Mouse (Mus musculus) lung, postnatal 0 days (tissue): ENCODE measurements around the gene Tox3. TPM values are rescaled to one million over a fixed set of nuclear protein-coding genes. Genes with fewer than 3 reads are reported as not detected.

Experiments used
- ATAC-seq: fragments of 200-750 bp; cut with Nextera tagmentation; 2 replicates; pipeline ENCODE4 v1.8.0; 2017; ENCODE audit warnings: moderate library complexity
- DNase-seq: peaks from one replicate; pipeline ENCODE4 v3.0.0-alpha.2; 2016; ENCODE audit warnings: low spot score
- H3K27ac ChIP-seq: fragments of 300-500 bp; sonication (generic); 2 replicates; pipeline ENCODE4 v1.5.1; 2014; ENCODE audit warnings: antibody characterized with exemption, mild to moderate bottlenecking, low read length, mixed read lengths
- H3K27me3 ChIP-seq: fragments of 300-500 bp; sonication (generic); replicated peaks from 2 replicates; pipeline ENCODE4 v1.6.1; 2014; ENCODE audit warnings: low read length, mixed read lengths; ENCODE audit not compliant: insufficient read depth
- H3K36me3 ChIP-seq: fragments of 300-500 bp; sonication (generic); 2 replicates; pipeline ENCODE4 v1.6.1; 2014; ENCODE audit warnings: low read length, mixed read lengths; ENCODE audit not compliant: insufficient read depth
- H3K4me1 ChIP-seq: fragments of 300-500 bp; sonication (generic); 2 replicates; pipeline ENCODE4 v1.6.1; 2014; ENCODE audit warnings: antibody characterized with exemption, low read depth, low read length, mixed read lengths; ENCODE audit not compliant: insufficient read depth
- H3K4me2 ChIP-seq: fragments of 300-500 bp; sonication (generic); replicated peaks from 2 replicates; pipeline ENCODE4 v1.6.1; 2014; ENCODE audit warnings: low read depth, mild to moderate bottlenecking, low read length, moderate library complexity, mixed read lengths
- H3K4me3 ChIP-seq: fragments of 300-500 bp; sonication (generic); 2 replicates; pipeline ENCODE4 v1.5.1; 2014; ENCODE audit warnings: low read depth, low read length
- H3K9ac ChIP-seq: fragments of 300-500 bp; sonication (generic); replicated peaks from 2 replicates; pipeline ENCODE4 v1.6.1; 2014; ENCODE audit warnings: low read depth, mild to moderate bottlenecking
- H3K9me3 ChIP-seq: fragments of 300-500 bp; sonication (generic); 2 replicates; pipeline ENCODE4 v1.6.1; 2016; ENCODE audit warnings: low read length, mixed read lengths
- CTCF ChIP-seq: IDR thresholded peaks from 2 replicates; pipeline ENCODE4 v1.5.1; 2016; ENCODE audit warnings: antibody characterized with exemption, mild to moderate bottlenecking
- EP300 ChIP-seq: IDR thresholded peaks from 2 replicates; pipeline ENCODE4 v1.6.1; 2016; ENCODE audit warnings: antibody characterized with exemption, mild to moderate bottlenecking, control low read depth
- WGBS: fragments of 180-500 bp; shearing (Covaris S2); extraction: QIAGEN DNeasy Blood & Tissue Kit; methylation state at CpG from one replicate; pipeline ENCODE4 v1.1.7; 2014; 5-methylcytosine and 5-hydroxymethylcytosine counted together
- polyA plus RNA-seq: library from polyadenylated mRNA; unstranded; fragments of >200 nt; fragmentation: Nextera tagmentation; extraction: Ambion mirVana; gene quantifications from 2 replicates; pipeline ENCODE4 v1.2.1, GENCODE M21; 2015

The Tox3 gene
- polyA plus RNA-seq, 1 experiment from 2014 or later: 7.6 TPM

DNA sequence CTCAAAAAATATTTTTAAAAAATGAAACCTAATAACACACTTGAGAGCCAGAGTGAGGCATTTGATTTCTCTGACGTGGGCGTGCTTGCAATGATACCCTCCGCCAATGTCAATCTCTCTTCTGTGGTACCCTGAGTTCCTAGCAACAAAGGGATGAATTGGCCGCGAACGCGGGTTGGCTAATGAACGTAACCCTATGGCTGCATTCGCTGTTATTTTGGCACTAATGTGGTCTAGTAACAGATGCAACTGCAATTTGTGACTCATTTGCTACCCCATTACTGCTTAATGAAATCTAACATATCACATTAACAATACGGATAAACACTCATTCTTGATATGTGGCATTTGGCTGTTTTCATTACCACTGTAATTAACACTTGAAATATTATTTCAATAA, 76.2 kb downstream of the Tox3 start:
- Histone ChIP-seq H3K4me3 (no peak overlapping the region), H3K9me3 (no peaks in the 10 kb centered on the region), H3K36me3 (no peaks in the 10 kb centered on the region), H3K9ac (no peak overlapping the region), H3K27me3 (no peaks in the 10 kb centered on the region), H3K4me1 (no peaks in the 10 kb centered on the region), H3K27ac (no peak overlapping the region), H3K4me2 (no peak overlapping the region)
- TF ChIP-seq CTCF (no peak), EP300 (no peak)
- 93% methylated on average over 10 of the region's 10 CpGs for WGBS
- ATAC-seq: no peak
- DNase-seq: no peak

DNA sequence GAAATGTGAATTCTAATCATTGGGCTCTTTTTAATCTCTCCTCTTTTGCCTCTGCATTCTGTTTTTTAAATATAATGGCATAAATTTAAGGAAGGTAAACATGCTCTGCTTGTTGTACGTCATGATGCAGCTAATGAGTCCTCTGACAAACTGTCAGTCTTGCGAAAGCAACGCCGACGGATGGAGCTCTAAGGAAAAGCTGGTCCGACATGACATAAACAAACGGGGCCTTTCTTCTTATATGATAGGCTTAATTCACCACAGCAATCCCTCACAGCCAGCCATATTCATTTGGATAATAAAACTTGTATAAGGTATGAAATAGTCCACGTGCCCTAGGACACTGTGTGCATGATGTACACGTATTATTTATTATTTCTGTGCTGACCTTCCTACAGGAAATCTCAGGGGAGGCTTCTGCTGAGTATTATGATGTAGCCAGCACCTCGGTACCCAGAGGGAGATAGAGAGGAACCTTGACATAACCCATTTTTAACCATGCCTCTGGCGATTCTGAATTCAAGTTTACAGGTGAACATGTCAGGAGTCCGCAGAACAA, 80.4 kb downstream of the Tox3 start:
- no peak for ATAC-seq
- WGBS: 51% methylated on average over 12 of the region's 12 CpGs
- no peak for TF ChIP-seq EP300
- no peak for TF ChIP-seq CTCF
- H3K4me3 ChIP-seq: no peak overlapping the region
- H3K27me3 ChIP-seq: no peaks in the 10 kb centered on the region
- no peaks in the 10 kb centered on the region for H3K4me1 ChIP-seq
- H3K27ac ChIP-seq: no peak overlapping the region
- H3K36me3 ChIP-seq: no peaks in the 10 kb centered on the region
- no peak overlapping the region for H3K4me2 ChIP-seq
- no peaks in the 10 kb centered on the region for H3K9me3 ChIP-seq
- DNase-seq: no peak
- no peak overlapping the region for H3K9ac ChIP-seq

DNA sequence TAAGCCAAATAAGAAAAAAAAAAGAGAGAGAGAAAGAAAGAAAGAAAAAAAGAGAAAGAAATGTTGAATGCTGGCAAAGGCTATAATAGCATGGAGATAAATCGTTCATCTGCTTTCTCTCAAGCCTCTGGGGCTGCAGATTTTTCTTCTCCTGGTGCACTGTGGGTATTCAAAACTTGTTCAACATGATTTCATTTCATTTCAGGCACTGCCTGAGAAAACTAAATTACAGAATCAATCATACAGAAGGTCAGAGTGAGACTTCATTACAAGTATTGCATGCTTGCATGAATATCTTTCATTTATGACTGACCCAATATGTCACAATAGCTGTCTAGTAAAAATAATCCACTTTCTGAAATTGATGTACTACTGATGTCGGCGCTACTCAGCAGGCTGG, 81.2 kb downstream of the Tox3 start:
- ATAC-seq: no peak
- Histone ChIP-seq H3K27me3 (no peaks in the 10 kb centered on the region), H3K4me3 (no peak overlapping the region), H3K36me3 (no peaks in the 10 kb centered on the region), H3K4me1 (no peaks in the 10 kb centered on the region), H3K27ac (no peak overlapping the region), H3K9ac (no peak overlapping the region), H3K4me2 (no peak overlapping the region), H3K9me3 (no peaks in the 10 kb centered on the region)
- 61% methylated on average over 3 of the region's 3 CpGs for WGBS
- no peak for DNase-seq
- no peak for TF ChIP-seq CTCF
- TF ChIP-seq EP300: no peak

DNA sequence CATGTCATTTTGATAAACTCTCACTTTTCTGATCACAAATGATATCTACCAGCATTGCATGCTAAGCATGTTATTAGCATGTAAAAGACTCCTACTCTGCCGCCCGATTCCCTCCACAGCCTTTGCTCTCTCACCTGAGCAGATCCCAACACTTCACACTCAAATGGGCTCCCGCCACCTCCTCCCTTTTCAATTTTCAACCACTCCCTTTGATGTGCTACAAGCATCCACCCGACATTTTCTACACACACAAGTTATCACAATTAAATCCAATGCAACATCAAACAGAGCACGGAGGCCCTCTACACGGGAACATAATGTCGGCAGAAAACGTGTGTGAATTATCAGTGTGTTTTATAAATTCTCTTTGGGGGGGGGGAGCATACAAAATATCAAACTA, 81.9 kb downstream of the Tox3 start:
- Histone ChIP-seq H3K36me3 (no peaks in the 10 kb centered on the region), H3K27ac (no peak overlapping the region), H3K9ac (no peak overlapping the region), H3K27me3 (no peaks in the 10 kb centered on the region), H3K4me2 (no peak overlapping the region), H3K9me3 (no peaks in the 10 kb centered on the region), H3K4me1 (no peaks in the 10 kb centered on the region), H3K4me3 (no peak overlapping the region)
- no peak for ATAC-seq
- TF ChIP-seq EP300 (no peak), CTCF (no peak)
- DNase-seq: no peak
- 81% methylated on average over 8 of the region's 8 CpGs for WGBS

DNA sequence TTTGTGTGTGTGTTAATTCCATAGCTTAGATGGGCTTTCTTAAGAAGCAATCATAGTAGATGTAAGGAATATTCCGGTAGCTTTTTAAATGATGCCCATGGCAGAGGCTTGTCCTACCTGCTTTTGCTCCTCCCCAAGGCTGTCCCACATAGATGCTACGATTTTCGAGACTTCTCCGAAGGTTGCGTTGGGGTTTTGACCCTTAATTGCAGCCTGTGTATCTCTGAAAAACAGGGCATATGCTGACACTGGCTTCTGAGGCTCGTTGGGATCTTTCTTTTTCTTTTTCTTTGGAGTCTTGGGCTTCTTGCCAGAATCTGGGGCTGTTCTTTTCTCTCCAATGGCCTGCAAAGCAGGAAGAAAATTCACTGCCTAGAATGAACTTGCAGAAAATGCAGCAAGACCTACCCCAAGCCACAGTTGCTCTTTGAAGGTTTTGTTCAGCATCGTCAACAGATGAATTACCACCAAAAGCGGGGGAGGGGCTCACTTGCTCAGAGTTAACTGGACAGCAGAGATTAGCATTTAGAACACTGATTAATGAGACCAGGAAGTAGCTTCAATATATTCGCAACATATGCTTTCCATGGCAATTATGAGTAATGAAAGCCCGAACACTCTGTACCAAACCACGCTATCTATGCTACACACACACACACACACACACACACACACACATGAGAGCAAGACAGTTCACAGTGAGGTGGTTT, 93.8 kb downstream of the Tox3 start:
- WGBS: 54% methylated on average over 11 of the region's 11 CpGs
- ATAC-seq: no peak

DNA sequence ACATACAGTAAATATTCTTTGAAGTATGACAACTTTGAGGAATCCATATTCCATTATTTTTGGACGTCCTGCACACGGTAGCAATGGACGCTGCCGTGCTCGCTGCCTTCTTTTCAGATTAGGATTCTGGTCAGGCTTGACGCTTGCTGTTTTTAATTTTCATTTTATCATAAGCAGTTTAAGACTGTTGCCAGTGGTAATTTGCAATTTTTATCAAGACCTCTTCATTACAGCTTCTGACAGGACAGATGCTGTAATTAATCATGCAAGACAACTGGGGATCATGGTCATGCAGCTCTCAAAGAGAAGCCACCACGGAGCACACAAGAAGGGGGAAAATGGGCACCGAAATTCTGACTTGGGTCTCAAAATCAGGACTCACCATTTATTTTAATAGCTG, 101.8 kb downstream of the Tox3 start:
- Histone ChIP-seq H3K9me3 (no peaks in the 10 kb centered on the region), H3K4me3 (no peak overlapping the region), H3K27ac (no peak overlapping the region), H3K4me1 (no peaks in the 10 kb centered on the region), H3K27me3 (no peaks in the 10 kb centered on the region), H3K36me3 (no peaks in the 10 kb centered on the region), H3K4me2 (no peak overlapping the region), H3K9ac (no peak overlapping the region)
- no peak for DNase-seq
- WGBS: 89% methylated on average over 8 of the region's 8 CpGs
- no peak for TF ChIP-seq CTCF
- TF ChIP-seq EP300: no peak
- ATAC-seq: no peak

More for the DNA sequence above, 93.8 kb downstream of the Tox3 start:
- H3K9ac ChIP-seq: no peak overlapping the region
- H3K4me3 ChIP-seq: no peak overlapping the region
- H3K27me3 ChIP-seq: no peaks in the 10 kb centered on the region
- no peak overlapping the region for H3K4me2 ChIP-seq
- no peak for TF ChIP-seq EP300
- no peak for TF ChIP-seq CTCF
- H3K9me3 ChIP-seq: no peaks in the 10 kb centered on the region
- DNase-seq: no peak
- H3K4me1 ChIP-seq: no peaks in the 10 kb centered on the region
- H3K36me3 ChIP-seq: no peaks in the 10 kb centered on the region
- H3K27ac ChIP-seq: no peak overlapping the region
